Mouse (Mus musculus): ENCODE data around the gene Sec1.

Gene Sec1

GRCm38 (mm10) chr7:45693921-45694591, at the start of gene Sec1:
Gene Sec1 (minus strand): TSS chr7:45694402.
- DNase-seq (ENCODE audit: low read depth in 1 of 2, low spot score in 2 of 2) = no peak

- no peak for DNase-seq (ENCODE audit: low read depth in 1 of 2, low spot score in 2 of 2)
Measured at GRCm38 (mm10) chr7:45742338-45742737, 48.1 kb upstream of the Sec1 start.

- no peak for DNase-seq (ENCODE audit: low read depth in 1 of 2, low spot score in 2 of 2)
Measured at GRCm38 (mm10) chr7:45741777-45742176, 47.6 kb upstream of the Sec1 start.

- DNase-seq (ENCODE audit: low read depth in 1 of 2, low spot score in 2 of 2) = no peak
Measured at GRCm38 (mm10) chr7:45741308-45741707, 47.1 kb upstream of the Sec1 start.

GRCm38 (mm10) chr7:45739820-45740219, 45.6 kb upstream of the Sec1 start:
- no peak for DNase-seq (ENCODE audit: low read depth in 1 of 2, low spot score in 2 of 2)

- DNase-seq (ENCODE audit: low read depth in 1 of 2, low spot score in 2 of 2) = peak in 1 of 2 experiments; percentile 61
Measured at GRCm38 (mm10) chr7:45739162-45739763, 45.1 kb upstream of the Sec1 start.

GRCm38 (mm10) chr7:45733477-45733876, 39.3 kb upstream of the Sec1 start:
- no peak for DNase-seq (ENCODE audit: low read depth in 1 of 2, low spot score in 2 of 2)

- no peak for DNase-seq (ENCODE audit: low read depth in 1 of 2, low spot score in 2 of 2)
Measured at GRCm38 (mm10) chr7:45730727-45731431, 36.7 kb upstream of the Sec1 start.

GRCm38 (mm10) chr7:45727625-45728024, 33.4 kb upstream of the Sec1 start:
- no peak for DNase-seq (ENCODE audit: low read depth in 1 of 2, low spot score in 2 of 2)

- DNase-seq (ENCODE audit: low read depth in 1 of 2, low spot score in 2 of 2) = no peak
Measured at GRCm38 (mm10) chr7:45726419-45726818, 32.2 kb upstream of the Sec1 start.

GRCm38 (mm10) chr7:45725713-45726112, 31.5 kb upstream of the Sec1 start, which contains the start of gene Spaca4:
Gene Spaca4 (minus strand): TSS chr7:45725813.
- DNase-seq (ENCODE audit: low read depth in 1 of 2, low spot score in 2 of 2) = no peak

- DNase-seq (ENCODE audit: low read depth in 1 of 2, low spot score in 2 of 2) = no peak
Measured at GRCm38 (mm10) chr7:45725151-45725550, 30.9 kb upstream of the Sec1 start.

- DNase-seq (ENCODE audit: low read depth in 1 of 2, low spot score in 2 of 2) = no peak
Measured at GRCm38 (mm10) chr7:45723781-45724180, 29.6 kb upstream of the Sec1 start.

GRCm38 (mm10) chr7:45723301-45723700, 29.1 kb upstream of the Sec1 start:
- no peak for DNase-seq (ENCODE audit: low read depth in 1 of 2, low spot score in 2 of 2)

- DNase-seq (ENCODE audit: low read depth in 1 of 2, low spot score in 2 of 2) = no peak
Measured at GRCm38 (mm10) chr7:45722348-45722713, 28.1 kb upstream of the Sec1 start.

- no peak for DNase-seq (ENCODE audit: low read depth in 1 of 2, low spot score in 2 of 2)
Measured at GRCm38 (mm10) chr7:45721642-45722347, 27.6 kb upstream of the Sec1 start.

GRCm38 (mm10) chr7:45721234-45721571, 27.0 kb upstream of the Sec1 start:
- no peak for DNase-seq (ENCODE audit: low read depth in 1 of 2, low spot score in 2 of 2)

- DNase-seq (ENCODE audit: low read depth in 1 of 2, low spot score in 2 of 2) = no peak
Measured at GRCm38 (mm10) chr7:45720413-45721233, 26.4 kb upstream of the Sec1 start, which contains the start of gene Fam83e. Gene Fam83e (plus strand): TSS chr7:45721212.

GRCm38 (mm10) chr7:45719738-45720412, 25.7 kb upstream of the Sec1 start:
- DNase-seq (ENCODE audit: low read depth in 1 of 2, low spot score in 2 of 2) = no peak

GRCm38 (mm10) chr7:45719180-45719579, 25.0 kb upstream of the Sec1 start:
- no peak for DNase-seq (ENCODE audit: low read depth in 1 of 2, low spot score in 2 of 2)

All from monocyte, adult 2 months (primary cell).